Mouse (Mus musculus) liver, postnatal 0 days (tissue): ENCODE results near the gene Strip2. TPM values are rescaled to one million over a fixed set of nuclear protein-coding genes. Genes with fewer than 3 reads are reported as not detected.

Experiments
- ATAC-seq: fragments of 200-750 bp; cut with Nextera tagmentation; 2 replicates; pipeline ENCODE4 v1.8.0; 2017; ENCODE audit warnings: mild to moderate bottlenecking, moderate library complexity
- DNase-seq: peaks from one replicate; pipeline ENCODE4 v3.0.0-alpha.2; 2016
- H3K27ac ChIP-seq: fragments of 300-500 bp; sonication (generic); 2 replicates; pipeline ENCODE4 v1.5.1; 2014; ENCODE audit warnings: antibody characterized with exemption, moderate library complexity, mild to moderate bottlenecking, low read depth
- H3K27me3 ChIP-seq: fragments of 300-500 bp; sonication (generic); 2 replicates; pipeline ENCODE4 v1.6.1; 2014; ENCODE audit warnings: low read length, control low read depth, mixed read lengths; ENCODE audit not compliant: insufficient read depth
- H3K36me3 ChIP-seq: fragments of 300-500 bp; sonication (generic); replicated peaks from 2 replicates; pipeline ENCODE4 v1.6.1; 2014; ENCODE audit warnings: mild to moderate bottlenecking, control low read depth, low read length, moderate library complexity, mixed read lengths; ENCODE audit not compliant: insufficient read depth
- H3K4me1 ChIP-seq: fragments of 300-500 bp; sonication (generic); 2 replicates; pipeline ENCODE4 v1.6.1; 2014; ENCODE audit warnings: antibody characterized with exemption, mild to moderate bottlenecking, control low read depth; ENCODE audit not compliant: insufficient read depth
- H3K4me2 ChIP-seq: fragments of 300-500 bp; sonication (generic); 2 replicates; pipeline ENCODE4 v1.6.1; 2014; ENCODE audit warnings: low read depth, mild to moderate bottlenecking, low read length, moderate library complexity, mixed read lengths
- H3K4me3 ChIP-seq: fragments of 300-500 bp; sonication (generic); 2 replicates; pipeline ENCODE4 v1.5.1; 2014; ENCODE audit warnings: low read depth, low read length
- H3K9ac ChIP-seq: fragments of 300-500 bp; sonication (generic); replicated peaks from 2 replicates; pipeline ENCODE4 v1.6.1; 2014; ENCODE audit warnings: mild to moderate bottlenecking, moderate library complexity
- H3K9me3 ChIP-seq: fragments of 300-500 bp; sonication (generic); 2 replicates; pipeline ENCODE4 v1.6.1; 2016; ENCODE audit warnings: mild to moderate bottlenecking, control low read depth, low read length, mixed read lengths
- CTCF ChIP-seq: sonication (generic); IDR thresholded peaks from 2 replicates; pipeline ENCODE4 v1.5.1; 2016; ENCODE audit warnings: antibody characterized with exemption, low read depth
- EP300 ChIP-seq: IDR thresholded peaks from 2 replicates; pipeline ENCODE4 v1.6.1; 2016; ENCODE audit warnings: antibody characterized with exemption, low read depth, mild to moderate bottlenecking
- WGBS: fragments of 180-500 bp; shearing (Covaris S2); extraction: QIAGEN DNeasy Blood & Tissue Kit; methylation state at CpG from one replicate; pipeline ENCODE4 v1.1.7; 2014; ENCODE audit not compliant: insufficient replicate concordance; 5-methylcytosine and 5-hydroxymethylcytosine counted together
- polyA plus RNA-seq: library from polyadenylated mRNA; unstranded; fragments of >200 nt; fragmentation: Nextera tagmentation; extraction: Ambion mirVana; gene quantifications from 2 replicates; pipeline ENCODE4 v1.2.1, GENCODE M21; 2015

The Strip2 gene
- polyA plus RNA-seq, 1 experiment from 2014 or later: 0.23 TPM

- H3K27ac ChIP-seq: no peak overlapping the region
- no peaks in the 10 kb centered on the region for H3K4me1 ChIP-seq
- DNase-seq: no peak
- H3K36me3 ChIP-seq: 0 out of 2 replicates have a peak, but pooled peaks cover 5% of the 10 kb centered on the region
- H3K9me3 ChIP-seq: no peaks in the 10 kb centered on the region
- H3K4me2 ChIP-seq: no peak overlapping the region
- H3K9ac ChIP-seq: no peak overlapping the region
- no peak overlapping the region for H3K4me3 ChIP-seq
- no peaks in the 10 kb centered on the region for H3K27me3 ChIP-seq
- WGBS: 86% methylated on average over 3 of the region's 3 CpGs
- ATAC-seq: no peak
- TF ChIP-seq EP300 (no peak), CTCF (no peak)
Observed at GRCm38 (mm10) chr6:29903343-29903914, 13.4 kb upstream of the Strip2 start.

- H3K4me1 ChIP-seq: no peaks in the 10 kb centered on the region
- no peaks in the 10 kb centered on the region for H3K27me3 ChIP-seq
- no peak overlapping the region for H3K4me3 ChIP-seq
- 0 out of 2 replicates have a peak, but pooled peaks cover 7% of the 10 kb centered on the region for H3K36me3 ChIP-seq
- DNase-seq (no peak), ATAC-seq (no peak)
- H3K9me3 ChIP-seq: no peaks in the 10 kb centered on the region
- H3K27ac ChIP-seq: no peak overlapping the region
- no peak for TF ChIP-seq CTCF
- TF ChIP-seq EP300: no peak
- H3K9ac ChIP-seq: no peak overlapping the region
- 74% methylated on average over 3 of the region's 3 CpGs for WGBS
- no peak overlapping the region for H3K4me2 ChIP-seq
Observed at GRCm38 (mm10) chr6:29904281-29904680, 12.5 kb upstream of the Strip2 start.

- peaks cover 8% of the 10 kb centered on the region; the same call in 1 of the 2 replicates for H3K27me3 ChIP-seq
- no peak for DNase-seq
- no peak for ATAC-seq
- H3K36me3 ChIP-seq: 0 out of 2 replicates have a peak, but pooled peaks cover 3% of the 10 kb centered on the region
- WGBS: 84% methylated on average over 3 of the region's 3 CpGs
- H3K4me2 ChIP-seq: no peak overlapping the region
- H3K4me3 ChIP-seq: no peak overlapping the region
- no peak overlapping the region for H3K27ac ChIP-seq
- TF ChIP-seq EP300 (no peak), CTCF (no peak)
- H3K4me1 ChIP-seq: no peaks in the 10 kb centered on the region
- H3K9me3 ChIP-seq: no peaks in the 10 kb centered on the region
- H3K9ac ChIP-seq: no peak overlapping the region
Observed at GRCm38 (mm10) chr6:29910631-29911030, 6.2 kb upstream of the Strip2 start.

GRCm38 (mm10) chr6:29913673-29914072, 3.1 kb upstream of the Strip2 start:
- DNase-seq (no peak), ATAC-seq (no peak)
- TF ChIP-seq EP300 (no peak), CTCF (no peak)
- H3K4me1 ChIP-seq: peaks cover 12% of the 10 kb centered on the region
- H3K36me3 ChIP-seq: no peaks in the 10 kb centered on the region
- H3K4me2 ChIP-seq: no peak overlapping the region
- no peaks in the 10 kb centered on the region for H3K9me3 ChIP-seq
- H3K9ac ChIP-seq: no peak overlapping the region
- WGBS: 27% methylated on average over 1 of the region's 1 CpGs
- H3K4me3 ChIP-seq: no peak overlapping the region
- H3K27ac ChIP-seq: no peak overlapping the region
- H3K27me3 ChIP-seq: peaks cover 25% of the 10 kb centered on the region

GRCm38 (mm10) chr6:29914136-29914535, 2.7 kb upstream of the Strip2 start:
- Histone ChIP-seq H3K4me2 (no peak overlapping the region), H3K27ac (no peak overlapping the region), H3K27me3 (peaks cover 29% of the 10 kb centered on the region), H3K36me3 (no peaks in the 10 kb centered on the region), H3K4me3 (no peak overlapping the region), H3K9me3 (no peaks in the 10 kb centered on the region), H3K4me1 (peaks cover 12% of the 10 kb centered on the region), H3K9ac (no peak overlapping the region)
- DNase-seq (no peak), ATAC-seq (no peak)
- no peak for TF ChIP-seq CTCF
- TF ChIP-seq EP300: no peak

- H3K4me2 ChIP-seq: no peak overlapping the region
- peaks cover 12% of the 10 kb centered on the region for H3K4me1 ChIP-seq
- no peak overlapping the region for H3K9ac ChIP-seq
- DNase-seq: no peak
- H3K27me3 ChIP-seq: peaks cover 33% of the 10 kb centered on the region
- no peak overlapping the region for H3K27ac ChIP-seq
- TF ChIP-seq EP300 (no peak), CTCF (no peak)
- no peaks in the 10 kb centered on the region for H3K9me3 ChIP-seq
- no peaks in the 10 kb centered on the region for H3K36me3 ChIP-seq
- 52% methylated on average over 9 of the region's 9 CpGs for WGBS
- ATAC-seq: no peak
- no peak overlapping the region for H3K4me3 ChIP-seq
Observed at GRCm38 (mm10) chr6:29915836-29916235, 976 bp upstream of the Strip2 start.

- peak; percentile 55 for ATAC-seq
- Histone ChIP-seq H3K4me1 (peaks cover 12% of the 10 kb centered on the region), H3K36me3 (no peaks in the 10 kb centered on the region), H3K9me3 (no peaks in the 10 kb centered on the region), H3K27me3 (peaks cover 33% of the 10 kb centered on the region), H3K4me2 (peak overlapping the region; percentile 100), H3K9ac (peak overlapping the region; percentile 72), H3K27ac (no peak overlapping the region), H3K4me3 (peak overlapping the region; percentile 80)
- WGBS: 1% methylated on average over 21 of the region's 21 CpGs
- no peak for TF ChIP-seq CTCF
- no peak for TF ChIP-seq EP300
- no peak for DNase-seq
Observed at GRCm38 (mm10) chr6:29917383-29917720, 540 bp downstream of the Strip2 start.
